Mouse (Mus musculus): Measurements from ENCODE around the gene Lef1.

DNA sequence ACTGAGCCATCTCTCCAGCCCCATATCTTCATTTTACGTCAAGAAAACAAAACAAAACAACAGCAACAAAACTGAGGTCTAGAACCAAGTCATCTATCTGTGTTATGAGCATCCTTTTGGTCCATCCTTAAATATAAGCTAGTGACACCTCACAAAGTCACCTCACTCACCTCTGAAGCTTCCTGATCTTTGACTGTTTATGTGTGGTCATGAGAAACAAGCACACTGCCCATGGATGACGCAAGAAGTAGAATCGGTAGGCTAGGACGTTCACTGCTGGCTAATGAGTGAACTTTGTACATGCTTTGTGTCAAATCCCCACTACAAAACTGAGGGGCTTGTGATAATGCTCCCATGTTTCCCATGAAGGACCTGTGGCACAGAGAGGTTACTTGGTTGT, 16.2 kb downstream of the Lef1 start:
- TF ChIP-seq CTCF (IDR thresholded peaks at IDR 0.05): no peak
- TF ChIP-seq POLR2A (IDR thresholded peaks at IDR 0.05; ENCODE audit: insufficient read depth, low read depth, low read length): no peak
- no peak for TF ChIP-seq EP300 (IDR thresholded peaks at IDR 0.05; ENCODE audit: insufficient read depth, low read depth, low read length)

Data from heart, adult 2 months (tissue).